Mouse (Mus musculus) intestine, embryonic 14.5 days (tissue): ENCODE results near the gene Cbfa2t2. TPM values are rescaled to one million over a fixed set of nuclear protein-coding genes. Genes with fewer than 3 reads are reported as not detected.

Experiments used
- ATAC-seq: fragments of 200-750 bp; cut with Nextera tagmentation; replicated peaks from 2 replicates; pipeline ENCODE4 v1.8.0; 2017; ENCODE audit warnings: low read depth, moderate number of reproducible peaks, moderate TSS enrichment, moderate library complexity; ENCODE audit not compliant: low FRiP score, low TSS enrichment
- DNase-seq: peaks from one replicate; pipeline ENCODE4 v3.0.0-alpha.2; 2018; ENCODE audit warnings: low spot score
- H3K27ac ChIP-seq: fragments of 300-500 bp; sonication (generic); 2 replicates; pipeline ENCODE4 v1.5.1; 2014; ENCODE audit warnings: low read depth, mild to moderate bottlenecking, control low read depth
- H3K27me3 ChIP-seq: fragments of 300-500 bp; sonication (generic); replicated peaks from 2 replicates; pipeline ENCODE4 v1.6.1; 2014; ENCODE audit warnings: low read length, control low read depth; ENCODE audit not compliant: control insufficient read depth, insufficient read depth
- H3K36me3 ChIP-seq: fragments of 300-500 bp; sonication (generic); 2 replicates; pipeline ENCODE4 v1.6.1; 2014; ENCODE audit warnings: low read length, control low read depth; ENCODE audit not compliant: control insufficient read depth, insufficient read depth
- H3K4me1 ChIP-seq: fragments of 300-500 bp; sonication (generic); replicated peaks from 2 replicates; pipeline ENCODE4 v1.6.1; 2014; ENCODE audit warnings: low read length, control low read depth, mixed read lengths; ENCODE audit not compliant: control insufficient read depth, insufficient read depth
- H3K4me2 ChIP-seq: fragments of 300-500 bp; sonication (generic); 2 replicates; pipeline ENCODE4 v1.6.1; 2014; ENCODE audit warnings: low read length
- H3K4me3 ChIP-seq: fragments of 300-500 bp; sonication (generic); 2 replicates; pipeline ENCODE4 v1.5.1; 2014; ENCODE audit warnings: low read depth, low read length, control low read depth, mixed read lengths
- H3K9ac ChIP-seq: fragments of 300-500 bp; sonication (generic); 2 replicates; pipeline ENCODE4 v1.6.1; 2014; ENCODE audit warnings: mild to moderate bottlenecking, low read length
- H3K9me3 ChIP-seq: fragments of 300-500 bp; sonication (generic); 2 replicates; pipeline ENCODE4 v1.6.1; 2016; ENCODE audit warnings: low read length, control low read depth; ENCODE audit not compliant: control insufficient read depth
- WGBS: fragments of 180-500 bp; shearing (Covaris S2); extraction: QIAGEN DNeasy Blood & Tissue Kit; methylation state at CpG from one replicate; pipeline ENCODE4 v1.1.7; 2014; 5-methylcytosine and 5-hydroxymethylcytosine counted together
- polyA plus RNA-seq: library from polyadenylated mRNA; unstranded; fragments of >200 nt; fragmentation: Nextera tagmentation; extraction: Ambion mirVana; gene quantifications from 2 replicates; pipeline ENCODE4 v1.2.1, GENCODE M21; 2014

The Cbfa2t2 gene
- polyA plus RNA-seq, 1 experiment from 2014 or later = 33.6 TPM

DNA sequence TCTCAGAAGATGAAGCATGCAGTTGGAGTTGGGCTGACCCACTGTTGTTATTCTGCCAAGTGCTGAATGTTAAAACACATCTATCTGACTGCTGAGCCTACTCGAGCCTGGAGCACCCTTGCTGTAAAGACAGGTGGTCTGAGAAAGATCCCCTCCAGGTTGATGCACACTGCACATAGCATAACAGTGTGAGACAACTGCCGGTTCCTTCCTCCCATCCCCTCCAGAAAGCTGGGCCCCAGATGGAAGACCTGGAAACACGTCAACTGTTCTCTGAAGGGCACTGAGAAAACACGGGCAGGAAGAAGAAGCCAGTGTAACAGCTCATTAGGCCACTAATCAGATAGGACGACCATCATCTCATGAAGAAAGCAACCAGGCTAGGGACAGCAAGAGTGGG, 62.3 kb downstream of the Cbfa2t2 start:
- Histone ChIP-seq H3K4me2 (no peak overlapping the region), H3K4me1 (peaks cover 5% of the 10 kb centered on the region; the same call in 1 of the 2 replicates), H3K9ac (no peak overlapping the region), H3K27me3 (no peaks in the 10 kb centered on the region), H3K4me3 (no peak overlapping the region), H3K36me3 (peaks cover 22% of the 10 kb centered on the region), H3K27ac (no peak overlapping the region), H3K9me3 (no peaks in the 10 kb centered on the region)
- ATAC-seq (no peak), DNase-seq (no peak)
- 54% methylated on average over 5 of the region's 5 CpGs for WGBS

DNA sequence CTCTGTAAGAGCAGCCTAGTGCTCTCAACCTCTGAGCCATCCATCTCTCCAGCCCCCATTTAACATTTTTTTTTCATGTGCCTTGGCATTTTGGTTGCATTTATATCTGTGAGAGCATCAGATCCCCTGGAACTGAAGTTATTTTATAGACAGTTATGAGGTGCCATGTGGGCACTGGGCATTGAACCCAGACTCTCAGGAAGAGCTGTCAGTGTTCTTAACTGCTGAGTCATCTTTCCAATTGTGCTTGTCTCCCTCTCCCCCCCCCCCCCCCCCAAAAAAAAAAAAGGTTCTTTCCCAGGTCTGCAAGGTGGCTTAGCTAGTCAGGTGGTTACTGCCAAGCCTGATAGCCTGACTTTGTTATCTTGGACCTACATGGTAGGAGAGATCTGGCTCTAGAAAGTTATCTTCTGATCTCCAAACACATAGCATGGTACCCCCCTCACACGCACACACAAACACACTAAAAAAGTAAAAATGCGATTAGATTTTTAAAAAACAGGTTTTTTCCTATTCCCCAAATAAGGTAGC, 63.5 kb downstream of the Cbfa2t2 start:
- H3K4me3 ChIP-seq = no peak overlapping the region
- peaks cover 5% of the 10 kb centered on the region; the same call in 1 of the 2 replicates for H3K4me1 ChIP-seq
- H3K4me2 ChIP-seq = no peak overlapping the region
- DNase-seq (no peak), ATAC-seq (no peak)
- no peaks in the 10 kb centered on the region for H3K27me3 ChIP-seq
- no peak overlapping the region for H3K9ac ChIP-seq
- H3K27ac ChIP-seq = no peak overlapping the region
- 91% methylated on average over 2 of the region's 2 CpGs for WGBS
- H3K36me3 ChIP-seq = peaks cover 27% of the 10 kb centered on the region
- no peaks in the 10 kb centered on the region for H3K9me3 ChIP-seq

DNA sequence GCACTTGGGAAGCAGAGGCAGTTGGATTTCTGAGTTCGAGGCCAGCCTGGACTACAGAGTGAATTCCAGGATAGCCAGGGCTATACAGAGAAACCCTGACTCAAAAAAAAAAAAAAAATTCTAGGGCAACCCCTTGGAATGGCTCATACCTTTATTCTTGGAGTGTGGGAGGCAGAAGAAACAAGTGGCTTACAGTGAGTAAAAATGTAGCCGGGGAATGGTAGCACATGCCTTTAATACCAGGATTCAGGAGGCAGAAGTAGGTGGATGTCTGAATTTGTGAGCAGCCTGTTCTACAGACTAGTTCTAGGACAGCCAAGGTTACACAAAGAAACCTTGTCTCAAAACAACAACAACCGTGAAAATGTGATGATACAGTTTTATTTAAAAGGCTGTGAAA, 64.5 kb downstream of the Cbfa2t2 start:
- Histone ChIP-seq H3K27ac (no peak overlapping the region), H3K9ac (no peak overlapping the region), H3K9me3 (no peaks in the 10 kb centered on the region), H3K4me1 (peaks cover 5% of the 10 kb centered on the region; the same call in 1 of the 2 replicates), H3K36me3 (peaks cover 36% of the 10 kb centered on the region), H3K27me3 (no peaks in the 10 kb centered on the region), H3K4me3 (no peak overlapping the region), H3K4me2 (no peak overlapping the region)
- DNase-seq = no peak
- ATAC-seq = no peak
- WGBS = 92% methylated on average over 3 of the region's 3 CpGs

DNA sequence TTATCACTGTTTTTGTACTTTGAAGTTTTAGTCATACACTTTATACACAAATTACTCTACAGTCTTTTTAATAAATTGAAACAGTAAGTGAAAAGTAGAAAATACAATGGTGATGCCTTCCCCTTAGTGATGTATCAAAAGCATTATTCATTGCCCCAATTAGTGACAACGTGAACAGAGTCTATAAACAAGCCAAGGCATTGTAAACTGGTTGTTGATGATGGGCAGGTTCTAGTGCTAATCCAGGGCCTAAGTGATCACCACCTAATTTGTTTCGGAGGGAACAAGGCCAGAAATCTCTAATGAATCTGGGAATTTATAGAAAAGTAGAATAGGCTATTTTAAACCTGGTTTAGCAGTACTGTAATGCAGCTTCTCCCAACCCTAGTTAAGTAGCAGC, 70.8 kb downstream of the Cbfa2t2 start:
- 68% methylated on average over 2 of the region's 2 CpGs for WGBS
- Histone ChIP-seq H3K4me2 (no peak overlapping the region), H3K4me3 (no peak overlapping the region), H3K9ac (no peak overlapping the region), H3K9me3 (no peaks in the 10 kb centered on the region), H3K4me1 (no peaks in the 10 kb centered on the region), H3K27me3 (no peaks in the 10 kb centered on the region), H3K27ac (no peak overlapping the region), H3K36me3 (peaks cover 75% of the 10 kb centered on the region)
- ATAC-seq (no peak), DNase-seq (no peak)

DNA sequence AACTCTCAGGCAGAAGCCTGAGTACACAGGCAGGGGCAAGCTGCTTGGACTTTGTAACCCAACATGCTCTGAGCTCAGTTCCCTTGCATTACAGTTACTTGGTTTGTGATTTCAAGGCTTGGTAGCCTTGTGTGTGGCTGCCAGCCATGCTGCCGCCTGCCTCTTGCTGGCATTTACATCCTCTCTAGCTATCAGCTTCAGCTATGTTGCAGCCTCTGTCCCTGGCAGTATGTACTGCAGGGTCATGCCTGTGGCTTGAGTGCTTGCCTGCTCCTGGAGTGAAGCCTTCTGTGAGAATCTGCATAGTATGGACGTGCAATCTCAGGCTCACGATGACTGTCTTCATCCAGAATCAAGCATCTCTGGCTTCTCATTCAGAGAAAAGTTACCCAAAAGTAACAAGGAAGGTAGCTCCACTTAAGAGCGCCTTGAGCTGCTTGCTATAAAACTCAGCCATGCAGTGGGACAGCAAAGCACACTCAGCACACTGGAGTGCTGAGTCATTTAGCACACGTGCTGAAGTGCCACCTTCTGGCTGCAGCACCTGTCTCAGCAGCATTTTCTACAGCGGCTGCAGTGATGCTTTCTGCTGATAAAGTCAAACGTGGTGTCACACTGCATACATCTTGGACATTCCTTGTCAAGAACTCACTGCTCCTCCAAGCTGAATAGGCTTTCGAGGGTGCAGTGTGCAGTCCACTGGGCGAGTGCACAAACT, 71.4 kb downstream of the Cbfa2t2 start:
- Histone ChIP-seq H3K4me3 (no peak overlapping the region), H3K36me3 (peaks cover 77% of the 10 kb centered on the region), H3K27me3 (no peaks in the 10 kb centered on the region), H3K9ac (no peak overlapping the region), H3K9me3 (no peaks in the 10 kb centered on the region), H3K4me1 (no peaks in the 10 kb centered on the region), H3K27ac (no peak overlapping the region), H3K4me2 (no peak overlapping the region)
- no peak for DNase-seq
- no peak for ATAC-seq
- WGBS = 75% methylated on average over 9 of the region's 9 CpGs

DNA sequence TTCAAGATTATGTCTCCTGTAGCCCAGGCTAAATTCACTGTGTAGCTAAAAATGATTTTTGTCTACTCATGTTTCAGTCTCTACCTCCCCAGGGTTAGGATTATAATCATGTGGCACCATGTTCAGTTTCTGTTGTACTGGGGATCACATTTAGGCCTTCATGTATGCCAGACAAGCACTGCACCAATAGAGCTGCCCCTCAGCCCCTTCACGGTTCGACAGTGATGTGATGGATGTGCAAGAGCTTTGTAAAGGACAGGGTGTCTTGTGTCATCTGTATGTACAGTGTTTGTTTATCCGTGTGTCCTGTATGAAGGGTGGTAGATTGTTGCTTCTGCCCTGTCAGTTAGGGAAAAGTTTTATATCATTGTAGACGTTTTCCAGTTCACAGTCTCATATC, 72.2 kb downstream of the Cbfa2t2 start:
- ATAC-seq (no peak), DNase-seq (no peak)
- Histone ChIP-seq H3K27ac (no peak overlapping the region), H3K4me2 (no peak overlapping the region), H3K9me3 (no peaks in the 10 kb centered on the region), H3K4me1 (no peaks in the 10 kb centered on the region), H3K4me3 (no peak overlapping the region), H3K27me3 (no peaks in the 10 kb centered on the region), H3K9ac (no peak overlapping the region), H3K36me3 (peaks cover 75% of the 10 kb centered on the region)
- WGBS = 87% methylated on average over 4 of the region's 4 CpGs

DNA sequence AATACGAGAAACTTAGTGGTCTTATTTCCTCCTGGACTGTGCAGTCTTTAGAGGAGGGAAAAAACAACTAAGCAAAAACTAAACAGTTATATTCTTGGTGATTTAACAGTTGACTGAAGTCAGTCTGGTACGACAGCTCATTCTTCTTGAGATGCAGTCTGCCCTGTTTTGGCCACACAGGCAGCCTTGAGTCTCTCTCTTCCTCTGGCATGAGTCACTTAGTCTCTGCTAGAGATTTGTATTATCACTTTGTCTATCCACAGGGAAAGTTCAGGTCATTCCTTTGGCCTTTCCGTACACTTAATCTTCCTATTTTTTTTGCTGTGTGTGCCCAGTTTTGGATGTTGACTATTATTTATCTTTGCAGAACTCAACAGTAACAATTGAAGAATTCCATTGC, 73.9 kb downstream of the Cbfa2t2 start:
- DNase-seq = no peak
- H3K9me3 ChIP-seq = no peaks in the 10 kb centered on the region
- H3K4me1 ChIP-seq = no peaks in the 10 kb centered on the region
- no peak overlapping the region for H3K4me2 ChIP-seq
- H3K4me3 ChIP-seq = no peak overlapping the region
- H3K36me3 ChIP-seq = peaks cover 67% of the 10 kb centered on the region
- no peak overlapping the region for H3K27ac ChIP-seq
- 91% methylated on average over 3 of the region's 3 CpGs for WGBS
- ATAC-seq = no peak
- H3K27me3 ChIP-seq = no peaks in the 10 kb centered on the region
- H3K9ac ChIP-seq = no peak overlapping the region

DNA sequence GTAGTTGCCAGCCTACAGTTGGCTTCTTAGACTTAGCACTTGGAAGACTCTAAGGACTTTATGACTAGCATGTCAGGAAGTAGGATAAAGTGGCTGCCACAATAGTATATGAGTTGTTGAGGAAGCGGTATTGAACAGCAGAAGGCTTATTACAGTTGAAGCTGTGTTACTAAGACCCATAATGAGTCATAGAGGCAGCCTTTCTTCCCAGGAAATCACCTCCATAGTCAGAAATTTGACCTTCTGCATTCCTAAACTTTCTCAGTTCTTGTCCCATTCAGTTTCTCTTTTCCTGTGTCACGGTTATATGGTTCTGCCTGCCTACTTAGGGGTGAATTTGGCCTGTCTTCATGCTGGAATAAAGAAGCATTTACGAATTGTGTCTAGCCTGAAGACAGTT, 80.7 kb downstream of the Cbfa2t2 start:
- ATAC-seq (no peak), DNase-seq (no peak)
- Histone ChIP-seq H3K27ac (no peak overlapping the region), H3K9me3 (no peaks in the 10 kb centered on the region), H3K4me2 (no peak overlapping the region), H3K9ac (no peak overlapping the region), H3K4me1 (no peaks in the 10 kb centered on the region), H3K27me3 (no peaks in the 10 kb centered on the region), H3K4me3 (no peak overlapping the region), H3K36me3 (peaks cover 49% of the 10 kb centered on the region)
- WGBS = 72% methylated on average over 3 of the region's 3 CpGs

DNA sequence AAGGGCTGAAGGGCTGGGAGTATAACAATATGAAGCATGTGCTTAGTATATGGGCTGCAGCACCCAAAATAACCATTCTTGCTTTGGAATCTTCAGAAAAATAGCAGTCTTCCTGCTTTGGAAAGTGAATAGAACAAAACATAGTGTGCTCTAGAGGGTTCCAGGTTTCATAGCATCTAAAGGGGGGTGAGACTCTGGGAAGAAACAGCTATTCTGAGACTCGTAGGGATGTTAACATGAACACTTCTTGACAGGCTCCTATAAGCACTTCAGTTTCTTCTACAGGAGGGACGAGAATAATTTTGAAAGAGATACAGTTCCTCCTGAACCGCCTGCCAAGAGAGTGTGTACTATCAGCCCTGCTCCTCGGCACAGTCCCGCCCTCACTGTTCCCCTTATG, 81.1 kb downstream of the Cbfa2t2 start:
- Histone ChIP-seq H3K9me3 (no peaks in the 10 kb centered on the region), H3K4me2 (no peak overlapping the region), H3K27ac (no peak overlapping the region), H3K27me3 (no peaks in the 10 kb centered on the region), H3K36me3 (peaks cover 49% of the 10 kb centered on the region), H3K4me1 (no peaks in the 10 kb centered on the region), H3K9ac (no peak overlapping the region), H3K4me3 (no peak overlapping the region)
- ATAC-seq (no peak), DNase-seq (no peak)
- WGBS = 89% methylated on average over 5 of the region's 5 CpGs
